Mouse (Mus musculus): ENCODE results near the gene Rap1gds1.

The Rap1gds1 gene

GRCm38 (mm10) chr3:139048701-139049622 is 26.0 kb downstream of the Rap1gds1 start:
- DNase-seq (ENCODE audit: low read depth, low spot score), result no peak

DNA sequence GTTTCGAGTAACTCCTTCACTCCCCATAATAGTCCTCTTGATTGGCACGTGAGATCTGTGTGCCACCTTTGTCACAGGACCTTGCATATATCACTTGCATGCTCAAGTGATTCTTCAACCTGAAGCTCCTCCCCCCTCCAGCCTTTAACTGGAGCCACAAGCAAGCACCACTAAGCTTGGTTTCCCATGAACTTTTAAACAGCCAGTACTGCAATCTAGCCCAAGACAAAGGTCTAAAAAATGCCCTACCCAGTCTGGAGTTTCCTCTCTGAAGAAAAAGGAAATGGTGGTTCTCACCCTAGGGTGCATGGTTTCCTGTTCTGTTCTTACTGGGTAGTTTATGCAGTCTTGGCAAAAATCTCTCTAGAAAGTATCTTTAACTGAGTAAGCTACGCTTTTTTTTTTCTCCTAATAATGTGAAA is 32.6 kb downstream of the Rap1gds1 start:
- DNase-seq (ENCODE audit: low read depth, low spot score), result no peak

GRCm38 (mm10) chr3:139041921-139042320 is 33.1 kb downstream of the Rap1gds1 start:
- DNase-seq (ENCODE audit: low read depth, low spot score), result no peak

DNA sequence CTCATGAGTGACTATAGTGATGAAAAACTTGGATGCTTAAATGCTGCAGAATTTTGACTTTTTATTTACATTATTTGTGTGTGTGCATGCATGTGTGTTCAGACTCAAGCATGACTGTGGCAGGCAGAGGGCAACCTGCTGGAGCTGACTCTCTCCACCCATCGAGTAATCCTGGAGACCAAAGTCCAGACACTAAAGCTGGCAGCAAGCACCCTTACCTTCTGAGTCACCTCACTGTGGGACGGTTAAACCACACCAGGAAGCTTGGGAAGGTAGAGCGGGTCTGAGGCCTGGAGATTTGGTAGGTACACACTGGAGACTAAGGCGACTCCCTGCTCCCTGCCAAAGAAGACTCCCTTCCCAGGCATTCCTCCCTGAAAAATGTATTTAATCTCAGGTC is 38.0 kb downstream of the Rap1gds1 start:
- no peak for DNase-seq (ENCODE audit: low read depth, low spot score)

GRCm38 (mm10) chr3:139033179-139033578 is 41.8 kb downstream of the Rap1gds1 start:
- DNase-seq (ENCODE audit: low read depth, low spot score), result no peak

- no peak for DNase-seq (ENCODE audit: low read depth, low spot score)
These were observed 44.3 kb downstream of the Rap1gds1 start for GRCm38 (mm10) chr3:139030644-139031227.

DNA sequence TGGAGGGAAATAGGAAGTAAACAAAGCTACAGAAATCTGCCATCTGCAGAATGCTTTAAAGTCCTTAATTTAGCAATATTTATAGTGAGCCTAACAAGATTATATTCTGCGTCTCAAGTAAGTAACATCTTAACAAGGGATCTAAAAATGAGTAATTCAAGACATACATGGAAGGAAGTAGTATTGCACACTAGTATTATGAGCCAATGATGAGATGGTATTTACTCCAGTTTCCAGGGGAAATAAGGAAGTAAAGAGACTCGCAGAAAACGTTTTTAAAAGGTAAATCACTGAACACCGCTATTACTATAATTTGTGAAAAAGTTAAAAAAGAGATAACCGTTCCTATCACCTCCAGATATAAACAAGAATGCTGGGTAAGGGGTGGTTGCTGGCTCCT is 49.9 kb downstream of the Rap1gds1 start:
- DNase-seq (ENCODE audit: low read depth, low spot score), result no peak

- DNase-seq (ENCODE audit: low read depth, low spot score), result peak; percentile 41
These were observed 51.4 kb downstream of the Rap1gds1 start for GRCm38 (mm10) chr3:139023585-139023984.

DNA sequence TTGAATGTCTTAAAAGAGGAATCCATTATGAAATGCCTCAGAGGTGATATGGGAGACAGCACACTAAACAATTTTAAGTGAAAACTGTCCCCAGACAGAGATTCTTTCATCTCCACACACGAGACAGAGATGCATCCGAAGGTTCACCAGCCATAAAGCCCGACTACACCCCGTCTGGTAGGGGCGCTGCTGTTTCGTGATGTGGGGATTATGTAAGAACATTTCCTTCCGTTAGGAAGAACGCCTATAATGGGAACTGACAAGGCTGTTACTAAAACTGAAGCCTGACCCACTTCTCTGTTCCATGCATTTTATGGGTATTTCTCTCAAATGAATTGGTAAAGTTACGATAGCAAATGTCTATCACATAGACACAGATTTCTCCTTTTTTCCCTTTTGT is 62.6 kb downstream of the Rap1gds1 start:
- no peak for DNase-seq (ENCODE audit: low read depth, low spot score)

DNA sequence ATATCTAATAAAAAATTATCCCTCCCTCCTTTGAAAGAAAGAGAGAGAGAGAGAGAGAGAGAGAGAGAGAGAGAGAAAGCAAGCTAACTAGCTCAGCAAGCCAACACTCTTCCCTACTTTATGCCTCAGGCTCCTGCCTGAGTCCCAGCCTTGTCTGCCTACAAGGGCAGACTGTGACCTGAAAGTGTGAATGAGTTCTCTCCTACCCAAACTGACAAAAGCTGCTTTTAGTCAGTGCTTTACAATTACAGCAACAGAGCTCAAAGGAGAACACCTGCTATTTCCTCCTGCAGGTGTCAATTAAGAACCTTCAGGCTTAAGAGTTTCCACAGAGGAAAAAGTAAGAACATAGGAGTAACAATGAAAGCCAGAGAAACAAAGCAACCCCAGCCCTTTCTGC is 69.3 kb downstream of the Rap1gds1 start:
- no peak for DNase-seq (ENCODE audit: low read depth, low spot score)

GRCm38 (mm10) chr3:139002774-139003173 is 72.2 kb downstream of the Rap1gds1 start:
- no peak for DNase-seq (ENCODE audit: low read depth, low spot score)

DNA sequence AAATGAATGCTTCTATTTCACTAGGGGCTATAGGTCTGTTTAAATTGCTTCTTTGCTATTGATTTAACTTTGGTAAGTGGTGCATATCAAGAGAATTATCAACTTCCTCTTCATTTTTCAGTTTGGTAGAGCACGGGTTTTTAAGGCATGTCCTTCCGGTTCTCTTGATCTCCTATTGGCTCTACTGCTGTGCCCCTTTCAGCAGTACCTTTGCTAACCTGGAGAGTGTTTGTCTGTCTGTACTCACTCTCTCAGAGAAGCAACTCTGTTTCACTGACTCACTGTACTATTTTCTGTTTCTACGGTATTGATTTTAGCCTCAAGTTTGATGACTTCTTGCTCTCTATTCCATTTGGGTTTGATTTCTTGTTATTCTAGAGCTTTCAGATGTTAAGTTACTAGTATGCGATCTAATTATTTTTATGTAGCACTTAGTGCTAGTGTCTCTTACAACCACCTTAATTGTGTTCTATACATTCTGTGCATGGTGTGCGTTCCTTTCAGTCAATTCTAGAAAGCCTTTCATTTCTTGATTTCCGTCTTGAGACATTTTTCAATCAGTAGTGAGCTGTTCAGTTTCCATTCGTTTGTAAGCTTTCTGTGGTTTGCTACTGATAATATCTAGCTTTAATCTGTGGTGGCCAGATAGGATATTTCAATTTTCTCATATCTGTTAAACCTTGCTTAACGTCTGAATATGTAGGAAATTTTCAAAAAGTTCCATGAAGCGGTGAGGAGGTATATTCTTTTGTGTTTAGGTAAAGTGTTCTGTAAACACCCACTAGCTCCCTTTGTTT is 74.7 kb downstream of the Rap1gds1 start:
- no peak for DNase-seq (ENCODE audit: low read depth, low spot score)

GRCm38 (mm10) chr3:138993473-138993872 is 81.5 kb downstream of the Rap1gds1 start:
- DNase-seq (ENCODE audit: low read depth, low spot score), result no peak

- DNase-seq (ENCODE audit: low read depth, low spot score), result no peak
These were observed 83.6 kb downstream of the Rap1gds1 start for GRCm38 (mm10) chr3:138991367-138991766.

DNA sequence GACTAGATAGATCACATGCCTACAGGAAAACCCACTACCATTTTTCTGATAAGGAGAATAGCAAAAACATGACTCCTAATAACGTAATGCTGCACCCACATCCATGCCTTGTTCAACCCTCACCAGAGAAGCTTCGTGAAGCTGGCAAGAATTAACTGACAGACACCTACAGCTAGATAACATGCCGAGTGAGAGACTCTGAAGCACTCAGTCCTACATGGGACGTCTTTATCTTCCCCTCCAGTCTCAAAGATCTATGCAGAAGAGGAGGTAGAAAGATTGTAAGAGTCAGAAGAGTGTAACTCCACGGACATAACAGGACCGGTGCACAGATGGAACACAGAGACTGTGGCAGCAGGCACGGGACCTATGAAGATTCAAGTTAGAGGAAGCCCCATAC is 85.9 kb downstream of the Rap1gds1 start:
- DNase-seq (ENCODE audit: low read depth, low spot score), result no peak

DNA sequence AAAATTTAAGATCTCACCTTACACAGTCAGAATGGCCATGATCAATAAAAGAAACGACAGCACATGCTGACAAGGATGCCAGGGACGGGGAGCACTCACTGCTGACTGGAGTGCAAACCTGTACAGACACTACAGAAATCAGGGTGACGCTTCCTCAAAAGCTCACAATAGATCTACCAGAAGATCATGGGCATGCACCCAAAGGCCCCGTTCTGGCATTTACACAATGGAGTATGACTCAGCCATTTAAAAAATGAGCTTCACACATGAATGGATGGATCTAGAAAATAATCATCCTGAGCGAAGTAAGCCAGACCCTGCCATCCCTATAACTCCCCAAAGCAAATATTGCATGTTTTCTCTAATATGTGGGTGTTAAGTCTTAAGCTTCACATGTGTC is 87.0 kb downstream of the Rap1gds1 start:
- no peak for DNase-seq (ENCODE audit: low read depth, low spot score)

- DNase-seq (ENCODE audit: low read depth, low spot score), result no peak
These were observed 92.8 kb downstream of the Rap1gds1 start for GRCm38 (mm10) chr3:138982249-138982648.

GRCm38 (mm10) chr3:138977413-138977812 is 97.6 kb downstream of the Rap1gds1 start:
- no peak for DNase-seq (ENCODE audit: low read depth, low spot score)

DNA sequence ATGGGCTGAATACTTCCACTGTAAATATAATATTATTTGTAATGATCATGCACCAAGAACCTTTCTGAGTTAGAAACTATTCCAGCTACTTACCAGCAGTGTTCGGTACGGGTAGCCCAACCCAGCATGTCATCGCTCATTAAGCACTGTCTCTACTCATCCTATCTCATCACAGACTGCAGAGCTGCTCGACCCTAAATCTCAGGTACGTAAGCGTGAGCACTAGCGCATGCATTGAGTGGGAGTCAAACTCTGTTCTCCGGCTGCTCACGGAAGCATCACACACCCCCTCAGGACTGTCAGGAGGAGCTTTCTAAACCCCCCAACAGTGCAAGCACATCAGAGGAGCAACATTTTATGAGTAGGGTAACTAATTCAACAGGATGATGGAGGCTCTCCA is 107.4 kb downstream of the Rap1gds1 start:
- no peak for DNase-seq (ENCODE audit: low read depth, low spot score)

- DNase-seq (ENCODE audit: low read depth, low spot score), result no peak
These were observed 116.5 kb downstream of the Rap1gds1 start for GRCm38 (mm10) chr3:138958527-138958926.

GRCm38 (mm10) chr3:138955220-138955619 is 119.8 kb downstream of the Rap1gds1 start:
- DNase-seq (ENCODE audit: low read depth, low spot score), result no peak

GRCm38 (mm10) chr3:138949081-138949480 is 125.9 kb downstream of the Rap1gds1 start:
- DNase-seq (ENCODE audit: low read depth, low spot score), result no peak
